Mouse (Mus musculus) cerebellum, adult 2 months (tissue): ENCODE measurements at regions not wholly inside any gene's neighbourhood (a gene's known extent, or its start where the extent isn't known, plus 50 kb on each side); places are given as distances from the start of the nearest gene placed in this dataset.

ENCODE experiments used
- CTCF ChIP-seq: fragments of 200-500 bp; IDR thresholded peaks from 2 replicates; pipeline ENCODE4 v1.5.1; 2011; ENCODE audit warnings: low read depth, mild to moderate bottlenecking, control low read depth, low read length, moderate library complexity, borderline replicate concordance; ENCODE audit not compliant: insufficient read depth
- POLR2A ChIP-seq: fragments of 200-500 bp; IDR thresholded peaks from 2 replicates; pipeline ENCODE4 v1.6.1; 2011; ENCODE audit warnings: low read length, control low read depth, borderline replicate concordance; ENCODE audit not compliant: insufficient read depth

DNA sequence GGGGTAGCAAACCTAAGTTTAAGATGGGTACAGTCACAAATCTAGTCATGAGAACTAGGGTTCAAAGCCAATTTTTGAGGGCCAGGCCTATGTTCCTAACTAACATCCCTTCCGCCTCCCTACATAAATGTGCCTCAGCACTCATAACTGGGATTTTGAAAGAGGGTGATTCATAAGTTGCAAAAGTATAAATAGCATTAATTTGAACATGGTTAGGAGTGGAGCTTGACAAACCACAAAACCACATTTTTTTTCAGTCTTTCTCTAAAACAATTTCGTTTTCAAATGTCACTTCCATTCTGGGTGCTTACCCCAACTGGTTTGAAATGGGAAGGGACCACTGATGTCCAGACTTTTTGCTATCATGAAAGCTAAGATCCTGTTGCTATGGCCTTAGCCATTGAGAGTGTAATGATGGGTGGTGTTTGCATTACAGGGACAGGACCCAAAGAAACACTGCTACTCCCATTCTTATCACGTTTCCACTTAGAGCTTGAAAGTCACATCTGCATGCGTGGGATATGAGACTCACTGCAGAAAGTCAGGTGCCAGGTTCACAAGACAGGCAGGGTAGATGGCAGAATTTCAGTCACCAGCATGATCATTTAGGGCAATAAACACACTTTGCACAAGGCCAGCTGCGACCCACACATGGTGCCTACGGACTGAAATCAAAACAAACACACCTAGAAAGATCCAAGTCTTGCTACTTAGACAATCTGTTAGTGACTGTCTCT, 89.7 kb upstream of the Fam49a start:
- TF ChIP-seq CTCF = no peak
- TF ChIP-seq POLR2A = no peak
